Mouse (Mus musculus) ES-E14 (cell line): Measurements from ENCODE around the gene Disc1.

ENCODE experiments used
- HCFC1 ChIP-seq: IDR thresholded peaks from 2 replicates; pipeline ENCODE4 v1.6.1; 2012; ENCODE audit warnings: low read length, inconsistent platforms, borderline replicate concordance; ENCODE audit not compliant: insufficient read depth
- MAFK ChIP-seq: IDR thresholded peaks from 2 replicates; pipeline ENCODE4 v1.6.1; 2014; ENCODE audit warnings: mild to moderate bottlenecking, low read depth, low read length, inconsistent platforms; ENCODE audit not compliant: insufficient read depth
- ZC3H11A ChIP-seq: IDR thresholded peaks from 2 replicates; pipeline ENCODE4 v1.6.1; 2012; ENCODE audit warnings: low read depth, mild to moderate bottlenecking, inconsistent platforms, low read length, borderline replicate concordance
- ZNF384 ChIP-seq: IDR thresholded peaks from 2 replicates; pipeline ENCODE4 v1.6.1; 2012; ENCODE audit warnings: low read depth, low read length, inconsistent platforms

DNA sequence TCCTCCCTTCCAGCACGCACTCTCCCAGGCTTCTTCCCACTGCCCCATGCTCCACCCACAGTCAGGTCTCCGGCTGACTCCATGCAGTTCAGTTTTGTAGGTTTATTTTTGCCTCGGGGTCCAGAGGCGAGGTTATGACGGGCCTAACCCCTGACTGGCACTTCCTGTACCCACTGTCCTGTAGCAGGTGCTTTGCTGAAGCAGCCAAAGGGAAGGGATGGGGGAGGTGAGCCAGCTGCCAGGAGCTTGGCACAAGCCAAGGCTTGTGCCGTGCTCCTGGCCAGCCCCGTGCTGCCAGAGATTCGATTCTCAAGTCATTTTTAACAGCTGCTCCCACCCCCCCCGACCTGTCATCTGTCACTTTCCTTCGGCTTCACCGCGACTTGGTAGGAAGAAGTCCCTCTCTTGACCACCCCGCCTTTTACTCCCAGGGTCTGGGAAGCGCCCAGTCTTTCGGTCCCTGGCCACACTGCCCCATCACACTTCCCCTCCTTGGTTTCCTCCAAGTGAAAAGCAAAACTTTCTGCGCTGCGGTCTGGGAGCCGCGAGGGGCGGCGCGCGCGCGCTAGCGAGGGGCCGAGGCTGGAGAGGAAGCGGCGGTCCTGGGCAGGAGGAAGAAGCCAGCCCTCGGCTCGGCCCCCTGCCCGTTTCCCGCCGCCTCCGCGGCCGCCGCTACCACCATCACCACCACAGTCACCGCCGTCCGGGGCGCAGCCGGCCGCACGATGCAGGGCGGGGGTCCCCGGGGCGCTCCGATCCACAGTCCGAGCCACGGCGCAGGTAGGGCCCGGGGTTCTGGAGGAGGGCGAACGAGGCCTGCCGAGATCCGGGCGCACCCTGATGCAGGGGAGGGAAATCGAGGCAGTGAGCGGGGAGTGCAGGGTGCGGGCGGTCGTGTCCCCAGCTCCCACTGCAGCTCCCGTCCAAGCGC lies at the start of gene Disc1:
- TF ChIP-seq HCFC1 (no peak), ZNF384 (no peak), MAFK (no peak), ZC3H11A (no peak)
